Mouse (Mus musculus): ENCODE measurements around the gene Abcg1.
A peak's percentile ranks its signal among the peaks of the same experiment; 100 is the strongest.

Abcg1 gene

DNA sequence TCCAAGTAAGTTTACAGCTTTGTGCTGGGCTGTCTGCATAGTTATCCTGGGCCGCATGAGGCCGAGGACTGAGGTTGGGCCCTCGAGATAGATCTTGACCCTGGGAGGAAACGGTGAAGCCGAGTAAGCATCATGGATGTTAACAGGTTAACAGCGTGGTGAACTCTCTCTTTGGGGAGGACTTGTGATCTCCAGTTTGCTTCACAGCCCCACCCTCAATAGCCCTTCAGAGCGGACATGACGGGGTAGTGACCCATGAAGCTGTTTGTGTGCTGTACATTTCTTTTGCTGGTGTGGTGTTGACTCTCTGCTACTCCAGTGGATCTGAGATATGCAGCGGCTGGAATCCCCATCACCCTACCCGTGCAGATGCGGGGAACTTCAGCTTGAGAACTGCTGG lies 21.1 kb downstream of the Abcg1 start:
- no peak for DNase-seq (ENCODE audit: low read depth, low spot score)

DNA sequence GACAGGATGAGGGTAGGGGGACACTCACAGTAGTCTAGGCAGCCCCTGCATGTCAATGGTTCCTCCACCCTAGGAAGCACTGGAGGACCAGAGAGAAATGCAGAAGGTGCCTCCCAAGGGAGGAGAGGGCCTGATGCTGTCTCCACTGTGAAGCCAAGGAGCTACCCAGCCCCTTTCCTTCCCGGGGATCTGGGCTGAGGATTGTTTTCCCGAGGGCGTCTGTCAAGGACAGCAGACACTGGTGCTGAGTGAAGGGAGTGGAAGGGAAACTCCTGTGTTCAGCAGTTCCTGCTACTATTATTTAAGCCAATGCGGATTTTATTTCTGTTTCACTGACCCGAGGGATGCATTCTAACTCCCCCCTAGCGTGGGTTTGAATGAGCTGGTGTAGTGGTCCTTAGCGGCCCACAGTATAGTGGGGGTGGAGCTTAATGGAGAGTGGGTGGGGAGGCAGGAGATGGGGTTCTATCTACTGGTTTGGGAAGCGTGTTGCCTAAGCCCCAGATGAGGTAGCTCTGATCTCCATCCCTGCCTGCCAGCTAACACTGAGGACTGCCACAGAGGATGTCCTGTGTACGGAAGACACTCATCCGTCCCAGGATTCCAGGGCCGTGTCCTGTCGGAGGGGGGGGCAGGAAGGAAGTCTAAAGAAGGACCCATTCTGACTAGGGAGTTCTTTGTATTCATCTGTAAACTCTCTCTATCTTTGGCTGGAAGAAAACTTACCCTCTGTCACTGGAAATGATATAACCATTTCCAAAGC lies 21.8 kb downstream of the Abcg1 start:
- DNase-seq (ENCODE audit: low read depth, low spot score) = no peak

DNA sequence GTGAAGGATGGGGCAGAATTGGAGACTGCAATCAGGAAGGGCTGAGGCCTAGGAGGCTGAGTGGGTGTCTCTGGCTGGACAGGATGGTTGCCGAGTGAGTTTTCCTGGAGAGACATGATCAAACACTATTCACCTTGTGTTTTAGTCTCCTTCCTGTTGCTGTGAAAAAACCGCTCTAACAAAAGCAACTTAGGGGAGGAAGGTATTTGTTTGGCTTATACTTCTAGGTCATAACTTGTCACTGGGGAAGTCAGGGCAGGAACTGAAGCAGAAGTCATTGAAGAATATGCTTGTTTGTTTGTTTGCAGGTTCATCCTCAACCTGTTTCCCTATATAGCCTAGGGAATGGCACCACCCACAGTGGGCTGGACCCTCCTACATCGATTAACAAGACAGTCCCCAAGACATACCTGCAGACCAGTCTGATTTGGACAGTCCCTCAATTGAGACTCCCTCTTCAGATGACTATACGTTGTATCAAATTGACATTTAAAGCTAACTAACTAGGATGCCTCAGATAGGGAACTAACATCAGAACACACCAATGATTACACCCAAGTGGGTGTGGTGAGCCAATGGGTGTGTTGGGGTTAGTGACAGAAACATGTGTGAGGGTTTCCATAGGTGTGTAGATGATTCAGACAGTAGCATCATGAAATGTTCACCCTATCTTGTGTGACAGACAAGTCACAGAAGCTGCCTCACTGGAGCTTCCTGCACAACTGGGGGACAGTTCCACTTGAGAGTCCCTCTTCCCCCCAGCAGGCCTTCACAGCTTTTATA lies 25.0 kb downstream of the Abcg1 start:
- no peak for DNase-seq (ENCODE audit: low read depth, low spot score)

DNA sequence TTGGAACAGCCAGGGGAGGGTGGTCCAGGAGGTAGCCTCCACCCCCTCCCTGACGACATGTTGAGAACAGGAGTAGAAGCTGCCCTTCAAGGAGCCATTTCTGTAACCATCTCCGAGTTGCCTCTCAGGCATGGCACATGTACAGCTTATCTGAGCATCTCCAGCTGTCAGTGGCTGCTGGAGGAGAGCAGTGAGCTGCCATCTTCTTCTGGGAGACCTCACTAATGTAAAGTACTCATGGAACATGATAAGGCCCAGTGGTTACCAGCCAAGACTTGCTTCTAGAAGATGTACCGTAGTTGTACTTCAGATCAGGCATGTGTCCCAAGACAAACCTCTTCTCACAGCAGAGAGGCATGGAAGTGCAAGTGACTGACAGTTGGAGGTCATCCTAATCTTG lies 28.0 kb downstream of the Abcg1 start:
- DNase-seq (ENCODE audit: low read depth, low spot score) = no peak

DNA sequence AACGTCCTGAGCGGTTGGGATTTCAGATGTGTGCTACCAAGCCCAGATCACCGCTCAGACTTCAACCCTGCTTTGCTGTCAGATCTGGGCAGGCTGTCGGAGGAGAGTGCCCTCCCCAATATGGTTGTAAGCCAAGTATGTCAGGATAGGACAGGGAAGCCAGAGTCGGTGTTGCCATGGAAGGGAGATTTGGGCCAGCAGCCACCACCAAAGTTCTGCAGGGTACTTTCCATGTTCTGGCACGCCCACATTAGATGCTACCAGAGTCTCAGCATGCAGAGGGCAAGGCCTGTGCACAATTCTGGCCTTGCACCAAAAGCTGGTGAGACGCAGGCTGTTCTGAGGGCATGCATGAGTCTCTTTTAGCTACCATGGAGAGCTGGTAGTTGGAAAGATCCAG lies 28.7 kb downstream of the Abcg1 start:
- no peak for DNase-seq (ENCODE audit: low read depth, low spot score)

DNA sequence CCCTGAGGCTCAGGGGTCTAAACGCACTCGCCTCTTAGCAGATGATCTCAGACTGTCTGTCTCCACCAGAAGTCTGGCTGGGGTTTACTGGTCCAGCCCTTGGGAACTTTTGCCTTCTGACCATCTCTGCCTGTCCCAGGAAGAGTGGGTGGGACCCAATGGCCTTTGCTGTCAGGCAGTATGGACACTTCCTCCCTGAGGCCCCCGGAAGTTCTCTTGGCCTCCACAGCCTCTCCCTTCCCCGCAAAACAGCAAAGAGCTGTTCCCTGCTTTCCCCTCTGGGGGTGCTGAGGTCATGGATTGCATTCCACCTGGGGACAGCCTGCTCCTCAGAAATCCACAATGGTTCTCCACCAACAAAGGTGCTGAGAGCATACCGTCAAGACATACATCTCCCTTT lies 31.2 kb downstream of the Abcg1 start:
- DNase-seq (ENCODE audit: low read depth, low spot score) = no peak

DNA sequence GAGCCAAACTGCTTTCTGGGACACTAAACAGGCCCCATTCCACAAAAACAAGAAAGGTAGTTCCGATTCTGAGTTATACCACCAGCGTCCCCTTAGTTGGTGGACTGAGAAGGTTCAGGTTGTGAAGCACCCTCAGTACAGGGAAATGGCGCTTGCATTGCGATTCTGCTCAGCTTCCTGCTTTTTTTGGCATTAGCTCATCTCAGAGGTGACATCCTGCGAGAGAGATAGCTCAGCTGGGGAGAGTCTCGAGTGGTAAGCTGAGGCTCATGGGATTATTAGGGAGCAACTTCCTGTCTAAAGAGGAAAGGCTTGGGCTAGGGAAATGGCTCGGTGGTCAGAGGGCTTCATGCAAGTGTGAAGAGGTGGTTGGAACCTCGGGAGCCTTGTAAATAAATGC lies 32.4 kb downstream of the Abcg1 start:
- no peak for DNase-seq (ENCODE audit: low read depth, low spot score)

DNA sequence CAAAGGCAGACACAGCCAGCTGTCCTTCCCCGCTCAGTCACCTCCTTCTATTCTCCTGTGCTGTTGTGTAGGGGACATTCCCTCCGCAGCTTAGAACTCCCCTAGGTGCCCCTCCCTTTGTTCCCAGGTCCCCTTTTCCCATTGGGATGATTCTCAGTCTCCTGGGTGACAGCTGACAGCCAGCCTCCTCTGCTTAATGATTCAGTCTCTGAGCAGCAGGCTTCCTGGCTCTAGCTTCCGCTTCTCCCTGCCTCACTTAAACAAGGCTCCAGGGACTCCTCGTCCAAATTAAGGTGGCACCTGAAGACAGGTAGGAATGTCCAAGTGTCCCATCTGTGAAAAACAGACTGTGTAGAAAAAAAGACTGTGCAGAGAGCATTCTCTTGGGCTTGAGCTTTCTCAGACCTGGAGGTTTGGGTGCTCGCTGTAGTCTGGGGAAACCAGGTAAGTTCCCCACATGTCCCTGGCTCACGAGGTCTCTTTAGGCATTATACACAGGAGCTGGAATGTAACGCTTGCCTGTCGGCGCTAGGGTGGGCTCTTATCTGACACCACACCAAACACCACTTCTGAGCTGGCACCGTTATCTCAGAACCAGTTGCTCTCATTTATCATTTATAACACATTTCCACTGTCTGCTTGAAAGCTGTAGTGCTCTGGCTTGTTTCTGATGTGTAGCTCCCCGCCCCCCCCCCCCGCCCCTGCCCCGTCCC lies 33.7 kb downstream of the Abcg1 start:
- no peak for DNase-seq (ENCODE audit: low read depth, low spot score)

DNA sequence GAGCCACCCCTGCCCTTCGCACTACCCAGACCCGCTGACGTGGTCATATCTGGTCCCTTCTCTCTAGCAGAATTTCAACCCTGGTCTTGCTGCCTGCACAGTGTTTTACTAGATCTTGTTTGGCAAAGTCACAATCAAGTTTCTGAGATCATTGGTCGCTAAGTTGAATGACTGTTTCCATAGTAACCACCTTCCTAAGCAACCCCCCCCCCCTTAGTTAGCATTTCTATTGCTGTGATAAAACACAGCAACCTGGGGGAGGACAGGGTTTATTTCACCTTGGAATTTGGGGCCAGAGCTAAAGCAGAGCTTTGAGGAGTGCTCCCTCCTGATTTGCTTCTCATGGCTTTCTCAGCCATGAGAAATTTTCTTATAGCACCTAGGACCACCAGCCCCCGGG lies 37.3 kb downstream of the Abcg1 start:
- no peak for DNase-seq (ENCODE audit: low read depth, low spot score)

DNA sequence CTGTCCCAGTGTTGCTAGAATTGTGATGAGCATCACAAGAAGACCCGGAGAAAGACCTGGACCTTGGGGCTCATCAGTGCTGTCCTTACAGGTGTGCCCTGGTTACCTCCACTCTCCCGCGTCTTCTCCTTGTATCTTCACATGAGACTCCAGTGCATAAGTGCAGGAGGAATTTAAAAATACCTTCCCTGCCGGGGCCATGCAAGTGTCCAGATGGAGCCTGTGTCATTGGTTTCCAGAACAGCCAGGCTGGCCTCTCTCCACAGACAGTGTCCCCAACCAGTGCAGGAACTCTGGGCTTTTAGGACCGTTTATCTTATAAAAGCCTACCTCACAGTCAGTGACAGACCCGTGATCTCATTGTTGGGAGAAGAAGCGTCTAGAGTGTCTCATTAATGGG lies 38.1 kb downstream of the Abcg1 start:
- DNase-seq (ENCODE audit: low read depth, low spot score) = peak; percentile 54

DNA sequence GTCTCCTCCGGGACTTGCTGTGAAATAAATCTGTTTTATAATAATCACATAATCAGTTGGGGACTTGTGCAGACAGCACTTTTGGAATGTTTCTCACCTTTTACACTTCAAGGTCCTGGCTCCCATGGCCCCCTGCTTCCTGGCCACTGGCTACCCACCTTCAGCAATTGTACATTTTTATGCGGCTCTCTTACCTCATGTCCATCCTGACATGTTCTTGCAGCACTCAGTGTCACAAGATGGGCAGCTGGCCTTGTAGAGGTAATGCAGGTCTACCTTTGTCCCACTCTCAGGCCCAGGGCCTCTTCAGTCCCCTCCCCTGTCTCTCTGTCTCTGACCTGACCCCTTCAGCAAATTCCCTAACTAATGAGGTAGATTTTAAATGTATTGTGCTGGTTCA lies 39.4 kb downstream of the Abcg1 start:
- DNase-seq (ENCODE audit: low read depth, low spot score) = no peak

DNA sequence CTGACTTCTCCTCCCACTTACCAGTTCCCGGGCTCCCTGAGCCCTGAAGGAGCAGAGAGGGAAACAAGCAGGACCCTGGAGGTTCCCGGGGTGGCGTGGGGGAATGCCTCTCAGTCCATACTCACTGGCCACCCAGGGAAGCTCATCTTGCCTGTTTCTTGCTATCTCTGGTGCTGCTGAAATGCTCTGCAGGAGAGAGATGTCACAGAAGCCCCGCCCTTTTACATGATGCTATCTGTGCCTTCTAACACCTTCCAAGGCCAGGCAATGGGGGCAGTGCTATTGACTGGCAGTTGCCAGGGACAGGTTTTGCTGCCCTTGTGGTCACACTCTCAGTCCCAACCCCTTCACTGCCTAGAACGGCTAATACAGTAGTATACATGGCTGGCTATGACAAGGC lies 41.3 kb downstream of the Abcg1 start:
- DNase-seq (ENCODE audit: low read depth, low spot score) = no peak

DNA sequence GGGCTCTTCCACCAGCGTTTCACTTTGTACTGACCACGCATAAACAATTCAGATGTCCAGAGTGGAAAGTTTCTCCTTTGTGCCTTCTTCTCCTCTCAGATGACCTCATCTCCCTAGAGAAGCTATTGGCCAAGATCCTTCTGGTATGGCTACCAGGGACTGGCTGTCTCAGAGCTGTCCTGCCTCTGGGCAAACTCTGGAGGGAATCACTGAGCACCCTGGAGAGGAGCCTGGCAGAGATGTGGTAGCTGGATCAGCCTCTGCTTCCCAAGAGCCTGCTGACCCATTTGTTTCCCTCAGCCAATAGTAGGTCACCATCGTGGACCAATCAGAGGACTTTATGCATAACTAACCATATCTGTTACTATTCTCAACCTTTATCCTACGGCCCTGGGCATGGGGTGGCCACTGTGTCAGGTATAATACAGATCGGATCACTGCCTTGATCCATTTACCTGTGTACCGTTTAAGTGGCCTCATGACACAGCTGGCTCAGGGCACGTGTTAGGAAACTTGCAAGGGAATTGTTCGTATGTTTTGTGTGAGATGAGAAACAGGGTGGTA lies 45.6 kb downstream of the Abcg1 start:
- no peak for DNase-seq (ENCODE audit: low read depth, low spot score)

DNA sequence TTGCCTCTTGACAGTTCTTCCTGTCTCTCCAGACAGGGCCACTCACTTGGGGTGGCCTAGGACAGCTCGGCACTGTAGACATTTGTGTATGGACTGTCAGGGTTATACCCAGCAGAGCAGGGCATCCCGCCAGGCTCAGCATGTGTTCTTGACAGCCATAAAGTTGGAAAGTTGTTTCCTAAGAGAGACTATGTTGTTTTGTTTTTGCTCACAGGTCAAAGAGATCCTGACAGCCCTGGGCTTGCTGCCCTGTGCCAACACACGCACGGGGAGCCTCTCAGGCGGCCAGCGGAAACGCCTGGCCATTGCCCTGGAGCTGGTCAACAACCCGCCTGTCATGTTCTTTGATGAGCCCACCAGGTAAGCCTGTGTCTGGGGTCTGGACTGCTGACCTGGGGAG lies 46.3 kb downstream of the Abcg1 start:
- DNase-seq (ENCODE audit: low read depth, low spot score) = no peak

DNA sequence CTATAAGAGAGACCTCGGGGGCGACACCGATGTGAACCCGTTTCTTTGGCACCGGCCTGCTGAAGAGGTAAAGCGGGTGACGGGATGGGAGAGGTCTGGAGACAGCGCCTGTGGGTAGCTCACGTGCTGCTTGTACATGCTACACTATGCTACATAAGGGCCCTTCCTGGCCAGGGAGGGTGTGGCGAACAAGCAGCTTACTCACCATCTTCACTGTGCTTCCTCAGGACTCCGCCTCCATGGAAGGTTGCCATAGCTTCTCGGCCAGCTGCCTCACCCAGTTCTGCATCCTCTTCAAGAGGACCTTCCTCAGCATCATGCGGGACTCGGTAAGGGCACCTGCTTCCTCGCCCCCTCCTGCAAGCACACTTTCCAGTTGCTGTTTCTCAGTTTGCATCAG lies 50.9 kb downstream of the Abcg1 start:
- DNase-seq (ENCODE audit: low read depth, low spot score) = no peak

DNA sequence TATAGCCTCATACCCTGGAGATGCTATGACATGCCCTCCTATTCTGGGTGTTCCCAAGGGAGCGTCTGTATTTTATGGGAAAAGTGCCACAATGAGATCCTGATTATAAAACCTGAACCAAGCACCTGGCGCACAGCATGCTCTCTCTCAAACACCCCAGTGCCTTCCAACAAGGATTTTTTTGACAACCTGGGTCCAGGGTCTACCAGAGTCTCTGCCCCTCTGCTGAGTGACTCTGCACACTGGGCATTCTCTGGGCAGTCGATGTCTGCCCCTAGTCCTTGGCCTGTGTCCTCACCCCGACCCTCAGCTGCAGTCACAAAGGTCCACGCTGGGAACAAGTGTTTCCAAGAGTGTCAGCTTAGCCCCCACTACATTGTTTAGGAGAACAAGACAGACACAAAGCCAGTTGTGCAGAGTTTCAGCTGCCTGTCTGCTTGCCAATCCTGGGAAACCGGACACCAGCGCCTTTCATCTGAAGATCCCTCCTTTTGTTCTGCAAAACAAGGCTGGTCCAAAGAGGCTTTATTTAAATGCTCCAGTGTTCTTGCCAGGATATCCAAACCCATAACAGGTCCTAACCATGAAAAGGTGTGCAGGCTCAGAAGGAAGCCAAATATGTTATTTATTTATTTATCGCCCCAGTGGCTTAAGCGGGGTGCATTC lies 55.8 kb downstream of the Abcg1 start:
- DNase-seq (ENCODE audit: low read depth, low spot score) = peak; percentile 84

DNA sequence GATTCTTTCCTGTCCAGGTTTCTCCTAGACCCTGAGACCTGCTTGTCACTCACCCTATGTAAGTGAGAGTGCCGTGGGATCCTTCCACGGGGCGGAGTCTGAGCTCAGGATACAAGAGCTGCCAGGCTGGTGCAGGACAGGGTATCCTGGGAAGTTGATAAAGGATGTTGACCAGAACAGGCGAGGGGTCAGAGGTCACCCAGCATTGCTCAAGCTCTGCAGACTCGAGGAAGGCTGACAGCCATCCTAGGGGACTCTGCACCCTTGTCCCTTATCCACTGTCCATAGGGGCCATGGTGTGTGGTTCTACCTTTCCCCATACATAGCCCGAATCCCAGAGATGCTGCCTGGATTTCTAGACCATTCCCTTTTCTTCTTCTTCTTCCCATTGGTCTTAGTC lies 58.6 kb downstream of the Abcg1 start:
- DNase-seq (ENCODE audit: low read depth, low spot score) = no peak

DNA sequence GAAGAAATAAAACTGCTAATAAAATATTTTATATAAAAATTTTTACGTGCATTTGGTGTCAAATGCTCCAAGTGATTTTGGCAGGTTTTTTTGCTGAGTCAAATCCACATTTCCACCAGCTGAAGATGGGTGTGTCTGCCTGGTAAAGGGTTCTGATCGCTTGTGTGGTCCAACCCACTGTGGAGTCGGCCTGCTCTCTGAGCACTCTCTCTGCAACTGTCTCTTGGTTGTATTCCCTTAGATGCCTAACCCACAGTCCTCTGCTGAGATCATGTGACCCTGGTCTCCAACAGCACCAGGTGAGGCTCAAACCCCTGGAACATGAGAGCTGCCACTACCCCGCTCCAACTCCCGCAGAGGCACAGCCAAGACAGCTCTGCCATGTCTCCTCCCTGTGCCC lies 60.5 kb downstream of the Abcg1 start:
- DNase-seq (ENCODE audit: low read depth, low spot score) = peak; percentile 53

DNA sequence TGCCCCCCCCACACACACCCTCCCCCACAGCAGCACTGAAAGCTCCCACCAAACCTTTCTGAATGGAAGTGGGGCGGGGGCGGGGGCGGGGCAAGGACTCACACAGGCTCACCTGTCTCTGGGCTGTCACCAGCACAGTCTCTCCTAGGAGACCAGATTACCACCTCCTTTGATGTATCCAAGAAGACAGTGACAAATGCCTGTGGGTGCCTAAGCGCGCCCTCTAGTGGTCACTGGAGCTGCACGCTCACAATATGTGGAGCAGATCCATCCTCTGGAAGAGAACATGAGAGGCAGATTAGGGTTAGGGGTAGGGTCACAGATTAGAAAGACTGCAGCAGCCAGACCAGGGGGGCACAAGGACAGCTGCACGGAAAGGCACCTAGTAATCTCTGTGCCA lies 62.0 kb downstream of the Abcg1 start:
- peak; percentile 87 for DNase-seq (ENCODE audit: low read depth, low spot score)

DNA sequence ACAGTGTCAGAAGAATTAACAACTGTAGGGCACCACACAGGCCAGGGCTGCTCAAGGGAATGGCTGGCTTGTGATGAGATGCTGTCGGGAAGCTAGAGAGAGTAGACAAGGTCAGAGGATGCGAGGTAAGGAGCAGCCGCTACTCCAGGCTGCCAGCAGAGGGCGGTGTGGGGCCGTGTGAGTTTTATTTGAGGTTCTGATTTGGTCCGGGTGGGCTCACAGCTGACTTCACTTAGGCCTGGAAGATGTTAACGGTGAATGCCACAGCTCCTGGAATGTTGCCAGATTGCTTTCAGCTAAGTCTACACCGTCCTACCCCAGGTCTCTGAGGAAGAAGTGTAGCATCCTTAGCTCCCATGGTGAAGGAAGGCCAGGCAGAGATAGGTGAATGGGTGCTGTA lies 64.5 kb downstream of the Abcg1 start:
- peak; percentile 83 for DNase-seq (ENCODE audit: low read depth, low spot score)

DNA sequence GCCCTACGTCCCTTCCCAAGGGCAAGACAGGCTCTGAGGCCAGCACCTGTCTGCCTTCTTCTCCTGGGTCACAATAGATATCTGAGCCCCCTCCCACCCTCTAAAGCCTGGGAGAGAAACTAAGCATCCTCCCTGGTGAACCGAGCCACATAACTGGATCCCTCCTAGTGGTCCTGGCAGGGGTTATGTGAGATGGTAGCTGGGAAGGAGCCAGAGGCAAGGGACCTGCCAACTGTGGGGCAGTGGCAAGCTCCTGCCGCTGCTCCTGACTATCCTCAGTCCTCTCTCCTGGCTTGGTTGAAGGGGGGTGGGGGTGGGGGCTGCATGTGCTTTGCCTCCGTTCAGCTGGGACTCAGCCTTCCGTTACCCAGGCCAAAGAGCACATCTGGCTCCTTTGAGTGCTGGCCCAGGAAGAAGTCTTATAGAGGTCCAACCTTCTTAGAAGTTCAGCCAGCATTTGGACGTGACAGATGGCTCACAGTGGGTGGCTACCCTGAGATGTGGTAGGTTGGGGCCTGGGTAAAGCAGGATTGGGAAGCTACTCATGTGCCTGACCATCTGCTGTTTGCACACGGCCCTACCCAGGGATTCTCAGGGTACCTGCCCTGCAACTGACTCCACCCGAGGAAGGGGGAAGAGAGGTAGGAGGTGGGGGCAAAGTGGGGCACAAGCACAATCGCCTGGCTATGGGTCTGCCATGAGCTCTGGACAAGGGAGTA lies 68.2 kb downstream of the Abcg1 start:
- no peak for DNase-seq (ENCODE audit: low read depth, low spot score)
